Mouse (Mus musculus) lung, postnatal 0 days (tissue): ENCODE results near the gene Axl. TPM values are rescaled to one million over a fixed set of nuclear protein-coding genes. Genes with fewer than 3 reads are reported as not detected.

ENCODE experiments used
- ATAC-seq: fragments of 200-750 bp; cut with Nextera tagmentation; 2 replicates; pipeline ENCODE4 v1.8.0; 2017; ENCODE audit warnings: moderate library complexity
- DNase-seq: peaks from one replicate; pipeline ENCODE4 v3.0.0-alpha.2; 2016; ENCODE audit warnings: low spot score
- H3K27ac ChIP-seq: fragments of 300-500 bp; sonication (generic); 2 replicates; pipeline ENCODE4 v1.5.1; 2014; ENCODE audit warnings: antibody characterized with exemption, mild to moderate bottlenecking, low read length, mixed read lengths
- H3K27me3 ChIP-seq: fragments of 300-500 bp; sonication (generic); replicated peaks from 2 replicates; pipeline ENCODE4 v1.6.1; 2014; ENCODE audit warnings: low read length, mixed read lengths; ENCODE audit not compliant: insufficient read depth
- H3K36me3 ChIP-seq: fragments of 300-500 bp; sonication (generic); 2 replicates; pipeline ENCODE4 v1.6.1; 2014; ENCODE audit warnings: low read length, mixed read lengths; ENCODE audit not compliant: insufficient read depth
- H3K4me1 ChIP-seq: fragments of 300-500 bp; sonication (generic); 2 replicates; pipeline ENCODE4 v1.6.1; 2014; ENCODE audit warnings: antibody characterized with exemption, low read depth, low read length, mixed read lengths; ENCODE audit not compliant: insufficient read depth
- H3K4me2 ChIP-seq: fragments of 300-500 bp; sonication (generic); replicated peaks from 2 replicates; pipeline ENCODE4 v1.6.1; 2014; ENCODE audit warnings: low read depth, mild to moderate bottlenecking, low read length, moderate library complexity, mixed read lengths
- H3K4me3 ChIP-seq: fragments of 300-500 bp; sonication (generic); 2 replicates; pipeline ENCODE4 v1.5.1; 2014; ENCODE audit warnings: low read depth, low read length
- H3K9ac ChIP-seq: fragments of 300-500 bp; sonication (generic); replicated peaks from 2 replicates; pipeline ENCODE4 v1.6.1; 2014; ENCODE audit warnings: low read depth, mild to moderate bottlenecking
- H3K9me3 ChIP-seq: fragments of 300-500 bp; sonication (generic); 2 replicates; pipeline ENCODE4 v1.6.1; 2016; ENCODE audit warnings: low read length, mixed read lengths
- CTCF ChIP-seq: IDR thresholded peaks from 2 replicates; pipeline ENCODE4 v1.5.1; 2016; ENCODE audit warnings: antibody characterized with exemption, mild to moderate bottlenecking
- EP300 ChIP-seq: IDR thresholded peaks from 2 replicates; pipeline ENCODE4 v1.6.1; 2016; ENCODE audit warnings: antibody characterized with exemption, mild to moderate bottlenecking, control low read depth
- WGBS: fragments of 180-500 bp; shearing (Covaris S2); extraction: QIAGEN DNeasy Blood & Tissue Kit; methylation state at CpG from one replicate; pipeline ENCODE4 v1.1.7; 2014; 5-methylcytosine and 5-hydroxymethylcytosine counted together
- polyA plus RNA-seq: library from polyadenylated mRNA; unstranded; fragments of >200 nt; fragmentation: Nextera tagmentation; extraction: Ambion mirVana; gene quantifications from 2 replicates; pipeline ENCODE4 v1.2.1, GENCODE M21; 2015

Gene Axl
- polyA plus RNA-seq, 1 experiment from 2014 or later: 81.6 TPM

GRCm38 (mm10) chr7:25754439-25754737, 34.1 kb downstream of the Axl start:
- H3K27me3 ChIP-seq: no peaks in the 10 kb centered on the region
- H3K4me1 ChIP-seq: peaks cover 17% of the 10 kb centered on the region; the same call in 1 of the 2 replicates
- no peaks in the 10 kb centered on the region for H3K9me3 ChIP-seq
- peak overlapping the region; percentile 100 for H3K27ac ChIP-seq
- H3K36me3 ChIP-seq: peaks cover 10% of the 10 kb centered on the region; the same call in 1 of the 2 replicates
- H3K9ac ChIP-seq: peak overlapping the region; percentile 99
- ATAC-seq: no peak
- H3K4me2 ChIP-seq: peak overlapping the region; percentile 72
- peak overlapping the region; percentile 97 for H3K4me3 ChIP-seq
- 2% methylated on average over 27 of the region's 30 CpGs for WGBS
- TF ChIP-seq EP300 (no peak), CTCF (peak; percentile 65)
- DNase-seq: no peak

GRCm38 (mm10) chr7:25753643-25754438, 34.7 kb downstream of the Axl start:
- ATAC-seq: peak; percentile 6
- WGBS: 0% methylated on average over 46 of the region's 46 CpGs
- H3K36me3 ChIP-seq: peaks cover 16% of the 10 kb centered on the region; the same call in 1 of the 2 replicates

GRCm38 (mm10) chr7:25753076-25753475, 35.4 kb downstream of the Axl start:
- H3K27me3 ChIP-seq: no peaks in the 10 kb centered on the region
- H3K27ac ChIP-seq: no peak overlapping the region

More at GRCm38 (mm10) chr7:25753643-25754438, 34.7 kb downstream of the Axl start:
- H3K4me2 ChIP-seq: peak overlapping the region; percentile 72
- H3K9ac ChIP-seq: peak overlapping the region; percentile 99
- H3K9me3 ChIP-seq: no peaks in the 10 kb centered on the region
- TF ChIP-seq EP300: no peak
- TF ChIP-seq CTCF: no peak
- H3K27ac ChIP-seq: peak overlapping the region; percentile 100
- H3K4me1 ChIP-seq: peaks cover 17% of the 10 kb centered on the region; the same call in 1 of the 2 replicates
- DNase-seq: peak; percentile 58
- peak overlapping the region; percentile 97 for H3K4me3 ChIP-seq
- no peaks in the 10 kb centered on the region for H3K27me3 ChIP-seq

GRCm38 (mm10) chr7:25746844-25747243, 41.7 kb downstream of the Axl start:
- no peaks in the 10 kb centered on the region for H3K27me3 ChIP-seq
- TF ChIP-seq CTCF (no peak), EP300 (no peak)
- H3K9me3 ChIP-seq: no peaks in the 10 kb centered on the region
- H3K4me1 ChIP-seq: no peaks in the 10 kb centered on the region
- DNase-seq (no peak), ATAC-seq (no peak)
- H3K4me2 ChIP-seq: no peak overlapping the region
- no peak overlapping the region for H3K27ac ChIP-seq
- no peak overlapping the region for H3K9ac ChIP-seq
- WGBS: 55% methylated on average over 3 of the region's 3 CpGs
- peaks cover 77% of the 10 kb centered on the region for H3K36me3 ChIP-seq
- H3K4me3 ChIP-seq: no peak overlapping the region

More at GRCm38 (mm10) chr7:25753076-25753475, 35.4 kb downstream of the Axl start:
- Histone ChIP-seq H3K4me3 (peak overlapping the region; percentile 97; the same call in 1 of the 2 replicates), H3K36me3 (peaks cover 23% of the 10 kb centered on the region), H3K9me3 (no peaks in the 10 kb centered on the region), H3K9ac (peak overlapping the region; percentile 99), H3K4me2 (peak overlapping the region; percentile 72), H3K4me1 (peaks cover 17% of the 10 kb centered on the region; the same call in 1 of the 2 replicates)
- no peak for DNase-seq
- no peak for ATAC-seq
- no peak for TF ChIP-seq CTCF

GRCm38 (mm10) chr7:25738277-25738676, 50.2 kb downstream of the Axl start:
- H3K4me3 ChIP-seq: no peak overlapping the region
- ATAC-seq (no peak), DNase-seq (no peak)
- H3K36me3 ChIP-seq: peaks cover 62% of the 10 kb centered on the region
- no peaks in the 10 kb centered on the region for H3K4me1 ChIP-seq
- H3K9me3 ChIP-seq: no peaks in the 10 kb centered on the region
- H3K27ac ChIP-seq: no peak overlapping the region
- H3K27me3 ChIP-seq: no peaks in the 10 kb centered on the region
- TF ChIP-seq EP300 (no peak), CTCF (no peak)
- no peak overlapping the region for H3K4me2 ChIP-seq
- no peak overlapping the region for H3K9ac ChIP-seq
- 82% methylated on average over 3 of the region's 3 CpGs for WGBS

GRCm38 (mm10) chr7:25736920-25737319, 51.6 kb downstream of the Axl start:
- WGBS: 92% methylated on average over 2 of the region's 2 CpGs
- Histone ChIP-seq H3K27me3 (no peaks in the 10 kb centered on the region), H3K4me3 (no peak overlapping the region), H3K36me3 (peaks cover 61% of the 10 kb centered on the region), H3K9ac (no peak overlapping the region), H3K4me1 (no peaks in the 10 kb centered on the region), H3K9me3 (no peaks in the 10 kb centered on the region), H3K27ac (no peak overlapping the region), H3K4me2 (no peak overlapping the region)
- TF ChIP-seq CTCF (peak; percentile 37; the same call in 1 of the 2 replicates), EP300 (no peak)
- ATAC-seq: no peak
- no peak for DNase-seq
